Mouse (Mus musculus): ENCODE data around the gene Thop1.
A peak's percentile ranks its signal among the peaks of the same experiment; 100 is the strongest.

The Thop1 gene

GRCm38 (mm10) chr10:81068706-81069105, 1.1 kb upstream of the Thop1 start:
- no peaks in the 10 kb centered on the region for H3K27me3 ChIP-seq (ENCODE audit: insufficient read depth, low read length)

GRCm38 (mm10) chr10:81072290-81072689, 2.5 kb downstream of the Thop1 start:
- no peaks in the 10 kb centered on the region for H3K27me3 ChIP-seq (ENCODE audit: insufficient read depth, low read length)
- H3K4me3 ChIP-seq (replicated peaks; ENCODE audit: low read length): no peak overlapping the region
- H3K36me3 ChIP-seq (ENCODE audit: insufficient read depth, low read length): peaks cover 61% of the 10 kb centered on the region
- no peaks in the 10 kb centered on the region for H3K9me3 ChIP-seq (ENCODE audit: low read length)
- no peak for TF ChIP-seq CTCF (conservative IDR thresholded peaks at IDR 0.05; ENCODE audit: low read length)
- no peak for TF ChIP-seq POU5F1 (IDR thresholded peaks at IDR 0.05; ENCODE audit: borderline replicate concordance, low read length)
- TF ChIP-seq NANOG (IDR thresholded peaks at IDR 0.05; ENCODE audit: borderline replicate concordance, low read length): no peak
- H3K4me1 ChIP-seq (replicated peaks; ENCODE audit: low read depth, low read length): peaks cover 79% of the 10 kb centered on the region

More at GRCm38 (mm10) chr10:81068706-81069105, 1.1 kb upstream of the Thop1 start:
- peaks cover 26% of the 10 kb centered on the region for H3K36me3 ChIP-seq (ENCODE audit: insufficient read depth, low read length)
- H3K9me3 ChIP-seq (ENCODE audit: low read length): peaks cover 7% of the 10 kb centered on the region; the same call in 1 of the 2 replicates
- TF ChIP-seq CTCF (conservative IDR thresholded peaks at IDR 0.05; ENCODE audit: low read length): no peak
- TF ChIP-seq POU5F1 (IDR thresholded peaks at IDR 0.05; ENCODE audit: borderline replicate concordance, low read length): no peak
- no peak for TF ChIP-seq NANOG (IDR thresholded peaks at IDR 0.05; ENCODE audit: borderline replicate concordance, low read length)
- no peak overlapping the region for H3K4me3 ChIP-seq (replicated peaks; ENCODE audit: low read length)
- H3K4me1 ChIP-seq (replicated peaks; ENCODE audit: low read depth, low read length): peaks cover 55% of the 10 kb centered on the region

GRCm38 (mm10) chr10:81073464-81073863, 3.6 kb downstream of the Thop1 start:
- H3K4me1 ChIP-seq (replicated peaks; ENCODE audit: low read depth, low read length): peaks cover 87% of the 10 kb centered on the region
- peaks cover 73% of the 10 kb centered on the region for H3K36me3 ChIP-seq (ENCODE audit: insufficient read depth, low read length)
- no peaks in the 10 kb centered on the region for H3K27me3 ChIP-seq (ENCODE audit: insufficient read depth, low read length)
- no peaks in the 10 kb centered on the region for H3K9me3 ChIP-seq (ENCODE audit: low read length)
- no peak overlapping the region; the same call in 1 of the 2 replicates for H3K4me3 ChIP-seq (replicated peaks; ENCODE audit: low read length)
- TF ChIP-seq NANOG (IDR thresholded peaks at IDR 0.05; ENCODE audit: borderline replicate concordance, low read length) (no peak), CTCF (conservative IDR thresholded peaks at IDR 0.05; ENCODE audit: low read length) (peak; percentile 98)

GRCm38 (mm10) chr10:81075734-81076133, 5.9 kb downstream of the Thop1 start:
- H3K4me1 ChIP-seq (replicated peaks; ENCODE audit: low read depth, low read length): peaks cover 94% of the 10 kb centered on the region
- H3K4me3 ChIP-seq (replicated peaks; ENCODE audit: low read length): no peak overlapping the region
- TF ChIP-seq POU5F1 (IDR thresholded peaks at IDR 0.05; ENCODE audit: borderline replicate concordance, low read length) (no peak), NANOG (IDR thresholded peaks at IDR 0.05; ENCODE audit: borderline replicate concordance, low read length) (no peak), CTCF (conservative IDR thresholded peaks at IDR 0.05; ENCODE audit: low read length) (no peak)
- no peaks in the 10 kb centered on the region for H3K27me3 ChIP-seq (ENCODE audit: insufficient read depth, low read length)
- peaks cover 96% of the 10 kb centered on the region for H3K36me3 ChIP-seq (ENCODE audit: insufficient read depth, low read length)
- no peaks in the 10 kb centered on the region for H3K9me3 ChIP-seq (ENCODE audit: low read length)

- no peak overlapping the region for H3K4me3 ChIP-seq (replicated peaks; ENCODE audit: low read length)
- no peak for TF ChIP-seq POU5F1 (IDR thresholded peaks at IDR 0.05; ENCODE audit: borderline replicate concordance, low read length)
- no peak for TF ChIP-seq CTCF (conservative IDR thresholded peaks at IDR 0.05; ENCODE audit: low read length)
- TF ChIP-seq NANOG (IDR thresholded peaks at IDR 0.05; ENCODE audit: borderline replicate concordance, low read length): no peak
- no peaks in the 10 kb centered on the region for H3K9me3 ChIP-seq (ENCODE audit: low read length)
- H3K36me3 ChIP-seq (ENCODE audit: insufficient read depth, low read length): peaks cover 100% of the 10 kb centered on the region
- peaks cover 94% of the 10 kb centered on the region for H3K4me1 ChIP-seq (replicated peaks; ENCODE audit: low read depth, low read length)
- H3K27me3 ChIP-seq (ENCODE audit: insufficient read depth, low read length): no peaks in the 10 kb centered on the region
These were observed 6.5 kb downstream of the Thop1 start for GRCm38 (mm10) chr10:81076356-81076755.

- TF ChIP-seq NANOG (IDR thresholded peaks at IDR 0.05; ENCODE audit: borderline replicate concordance, low read length) (no peak), CTCF (conservative IDR thresholded peaks at IDR 0.05; ENCODE audit: low read length) (no peak)
- peaks cover 94% of the 10 kb centered on the region for H3K4me1 ChIP-seq (replicated peaks; ENCODE audit: low read depth, low read length)
- H3K9me3 ChIP-seq (ENCODE audit: low read length): no peaks in the 10 kb centered on the region
- H3K4me3 ChIP-seq (replicated peaks; ENCODE audit: low read length): no peak overlapping the region
- H3K27me3 ChIP-seq (ENCODE audit: insufficient read depth, low read length): no peaks in the 10 kb centered on the region
- peaks cover 97% of the 10 kb centered on the region for H3K36me3 ChIP-seq (ENCODE audit: insufficient read depth, low read length)
These were observed 8.1 kb downstream of the Thop1 start for GRCm38 (mm10) chr10:81077916-81078315.

GRCm38 (mm10) chr10:81080008-81080655, 10.3 kb downstream of the Thop1 start:
- Histone ChIP-seq H3K36me3 (ENCODE audit: insufficient read depth, low read length) (peaks cover 86% of the 10 kb centered on the region), H3K4me3 (replicated peaks; ENCODE audit: low read length) (peak overlapping the region; percentile 52), H3K9me3 (ENCODE audit: low read length) (no peaks in the 10 kb centered on the region), H3K27me3 (ENCODE audit: insufficient read depth, low read length) (no peaks in the 10 kb centered on the region), H3K4me1 (replicated peaks; ENCODE audit: low read depth, low read length) (peaks cover 90% of the 10 kb centered on the region)
- no peak for TF ChIP-seq NANOG (IDR thresholded peaks at IDR 0.05; ENCODE audit: borderline replicate concordance, low read length)
- TF ChIP-seq POU5F1 (IDR thresholded peaks at IDR 0.05; ENCODE audit: borderline replicate concordance, low read length): no peak
- no peak for TF ChIP-seq CTCF (conservative IDR thresholded peaks at IDR 0.05; ENCODE audit: low read length)

- no peaks in the 10 kb centered on the region for H3K9me3 ChIP-seq (ENCODE audit: low read length)
- no peak for TF ChIP-seq NANOG (IDR thresholded peaks at IDR 0.05; ENCODE audit: borderline replicate concordance, low read length)
- TF ChIP-seq CTCF (conservative IDR thresholded peaks at IDR 0.05; ENCODE audit: low read length): peak; percentile 85
- peak; percentile 55; the same call in 1 of the 2 replicates for TF ChIP-seq POU5F1 (IDR thresholded peaks at IDR 0.05; ENCODE audit: borderline replicate concordance, low read length)
- H3K4me1 ChIP-seq (replicated peaks; ENCODE audit: low read depth, low read length): peaks cover 69% of the 10 kb centered on the region
- H3K36me3 ChIP-seq (ENCODE audit: insufficient read depth, low read length): peaks cover 64% of the 10 kb centered on the region
- peak overlapping the region; percentile 13; the same call in 1 of the 2 replicates for H3K4me3 ChIP-seq (replicated peaks; ENCODE audit: low read length)
- no peaks in the 10 kb centered on the region for H3K27me3 ChIP-seq (ENCODE audit: insufficient read depth, low read length)
These were observed 12.5 kb downstream of the Thop1 start for GRCm38 (mm10) chr10:81082168-81082960.
